Mouse (Mus musculus) thymus, adult 2 months (tissue): Measurements from ENCODE around the gene Tmf1. TPM values are rescaled to one million over a fixed set of nuclear protein-coding genes. Genes with fewer than 3 reads are reported as not detected.

Experiments used
- DNase-seq: peaks from one replicate; pipeline ENCODE4 v3.0.0; 2021
- H3K27ac ChIP-seq: fragments of 200-500 bp; 2 replicates; pipeline ENCODE4 v1.5.1; 2012; ENCODE audit warnings: low read length, control low read depth; ENCODE audit not compliant: control insufficient read depth, insufficient read depth
- H3K27me3 ChIP-seq: fragments of 200-500 bp; 2 replicates; pipeline ENCODE4 v1.6.1; 2012; ENCODE audit warnings: mild to moderate bottlenecking, low read length, moderate library complexity, mixed read lengths; ENCODE audit not compliant: control insufficient read depth, insufficient read depth
- H3K36me3 ChIP-seq: fragments of 200-500 bp; 2 replicates; pipeline ENCODE4 v1.6.1; 2012; ENCODE audit warnings: mild to moderate bottlenecking, low read length, moderate library complexity; ENCODE audit not compliant: control insufficient read depth, insufficient read depth
- H3K4me1 ChIP-seq: fragments of 200-500 bp; replicated peaks from 2 replicates; pipeline ENCODE4 v1.6.1; 2012; ENCODE audit warnings: low read length; ENCODE audit not compliant: control insufficient read depth, insufficient read depth
- H3K4me3 ChIP-seq: fragments of 200-500 bp; 2 replicates; pipeline ENCODE4 v1.5.1; 2012; ENCODE audit warnings: mild to moderate bottlenecking, low read length, control low read depth, moderate library complexity; ENCODE audit not compliant: control insufficient read depth, insufficient read depth
- CTCF ChIP-seq: fragments of 200-500 bp; IDR thresholded peaks from 2 replicates; pipeline ENCODE4 v1.5.1; 2012; ENCODE audit warnings: mild to moderate bottlenecking, control low read depth, low read length, moderate library complexity, borderline replicate concordance; ENCODE audit not compliant: control insufficient read depth, poor library complexity, insufficient read depth; ENCODE audit errors: extremely low read depth
- POLR2A ChIP-seq: fragments of 200-500 bp; IDR thresholded peaks from 2 replicates; pipeline ENCODE4 v1.6.1; 2012; ENCODE audit warnings: mild to moderate bottlenecking, low read length, control low read depth, moderate library complexity; ENCODE audit not compliant: control insufficient read depth, poor library complexity, insufficient read depth; ENCODE audit errors: extremely low read depth
- WGBS: fragments of 180-500 bp; shearing (Covaris S2); methylation state at CpG from one replicate; pipeline ENCODE4 v1.1.7; 2018; 5-methylcytosine and 5-hydroxymethylcytosine counted together
- polyA plus RNA-seq: library from polyadenylated mRNA; depleted of rRNA; stranded (reverse); fragments of >200 nt; gene quantifications from 2 replicates; pipeline ENCODE4 v1.2.3, GENCODE M21; 2012

The Tmf1 gene
- polyA plus RNA-seq, 1 experiment, result 3.9 TPM

DNA sequence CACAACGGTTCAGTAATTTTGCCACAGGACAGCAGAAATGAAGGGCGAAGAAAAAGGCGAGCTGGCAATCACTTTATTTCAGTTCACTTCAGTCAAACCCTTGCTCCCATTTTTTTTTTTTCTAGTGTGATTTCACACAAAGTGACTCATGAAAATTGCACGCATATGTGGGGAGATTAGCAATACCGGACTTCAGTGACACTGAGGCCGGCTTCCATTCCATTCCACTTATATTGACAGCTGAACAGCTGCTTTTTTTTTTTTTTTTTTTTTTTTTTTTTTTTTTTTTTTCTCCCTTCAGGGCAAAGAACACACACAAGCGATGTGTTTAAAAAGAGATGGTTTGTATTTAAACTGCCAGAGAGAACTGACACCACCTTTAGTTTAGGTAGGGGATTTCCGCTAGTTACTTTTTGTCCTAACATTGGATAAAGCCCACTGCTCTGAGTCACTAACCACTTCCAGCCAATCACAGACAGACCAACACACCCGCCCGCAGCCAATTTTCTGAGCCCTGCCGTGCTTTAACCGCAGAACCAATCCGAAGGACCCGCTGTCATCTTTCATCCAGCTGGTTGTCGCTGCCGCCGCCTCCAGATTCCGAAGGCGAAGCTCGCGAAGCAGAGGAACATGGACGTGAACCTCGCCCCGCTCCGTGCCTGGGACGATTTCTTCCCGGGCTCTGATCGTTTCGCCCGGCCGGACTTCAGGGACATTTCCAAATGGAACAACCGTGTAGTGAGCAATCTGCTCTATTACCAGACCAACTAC lies 31.5 kb upstream of the Tmf1 start, which contains the start of gene Arl6ip5:
Gene Arl6ip5, plus strand, starts transcription at position 499 of the 771 bp plus-strand sequence.
- Histone ChIP-seq H3K27ac (peak within 1 kb of the TSS; percentile 88), H3K4me3 (peak within 1 kb of the TSS; percentile 88), H3K4me1 (peaks cover 12% of the 10 kb centered on the region), H3K27me3 (no peaks in the 10 kb centered on the region), H3K36me3 (no peaks in the 10 kb centered on the region)
- peak; percentile 89 for DNase-seq
- TF ChIP-seq POLR2A, result peak; percentile 82
- no peak for TF ChIP-seq CTCF
- WGBS, result 7% methylated on average over 32 of the region's 32 CpGs

DNA sequence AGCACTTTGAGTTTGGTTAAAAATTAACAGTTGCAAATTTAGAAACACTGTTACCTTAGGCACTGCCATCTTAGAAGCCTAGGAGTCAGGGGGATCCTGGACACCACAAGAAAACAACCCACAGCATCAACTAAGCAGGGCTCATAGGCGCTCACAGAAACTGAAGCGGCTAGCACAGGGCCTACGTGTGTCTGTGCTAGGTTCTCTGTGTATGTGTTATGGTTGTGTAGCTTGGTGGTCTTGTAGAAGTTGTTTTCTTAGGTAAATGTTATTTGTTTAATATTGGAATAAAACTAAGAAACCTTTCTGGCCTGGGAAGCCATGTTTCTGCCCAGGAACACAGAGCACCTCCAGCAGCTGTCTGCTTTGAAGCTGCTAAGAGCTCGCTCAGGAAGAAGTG lies 30.8 kb upstream of the Tmf1 start:
- WGBS, result 70% methylated on average over 4 of the region's 4 CpGs
- no peak for DNase-seq
- peaks cover 12% of the 10 kb centered on the region for H3K4me1 ChIP-seq
- TF ChIP-seq POLR2A (no peak), CTCF (no peak)
- no peaks in the 10 kb centered on the region for H3K36me3 ChIP-seq
- peak overlapping the region; percentile 69 for H3K27ac ChIP-seq
- H3K27me3 ChIP-seq, result no peaks in the 10 kb centered on the region
- H3K4me3 ChIP-seq, result no peak overlapping the region

DNA sequence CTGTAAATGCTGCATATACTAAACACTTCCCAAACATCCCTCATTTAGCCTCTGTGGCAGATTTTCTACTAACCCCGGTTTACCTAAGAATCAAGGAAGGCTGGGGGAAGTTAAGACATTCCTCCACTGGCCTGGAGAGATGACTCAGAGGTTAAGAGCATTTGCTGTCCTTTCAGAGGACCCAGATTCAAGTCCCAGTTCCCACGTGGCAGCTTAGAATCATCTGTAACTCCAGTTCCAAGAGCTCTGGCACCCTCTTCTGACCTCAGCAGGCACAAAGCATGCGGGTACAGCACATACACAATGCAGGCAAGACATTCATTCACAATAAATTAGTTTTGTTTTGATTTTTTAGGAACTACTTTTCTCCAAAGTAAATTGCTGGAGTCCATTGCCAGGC lies 30.3 kb upstream of the Tmf1 start:
- TF ChIP-seq CTCF, result no peak
- TF ChIP-seq POLR2A, result no peak
- no peak overlapping the region for H3K4me3 ChIP-seq
- no peak overlapping the region for H3K27ac ChIP-seq
- peaks cover 15% of the 10 kb centered on the region for H3K4me1 ChIP-seq
- no peaks in the 10 kb centered on the region for H3K27me3 ChIP-seq
- no peak for DNase-seq
- 69% methylated on average over 3 of the region's 3 CpGs for WGBS
- H3K36me3 ChIP-seq, result no peaks in the 10 kb centered on the region

DNA sequence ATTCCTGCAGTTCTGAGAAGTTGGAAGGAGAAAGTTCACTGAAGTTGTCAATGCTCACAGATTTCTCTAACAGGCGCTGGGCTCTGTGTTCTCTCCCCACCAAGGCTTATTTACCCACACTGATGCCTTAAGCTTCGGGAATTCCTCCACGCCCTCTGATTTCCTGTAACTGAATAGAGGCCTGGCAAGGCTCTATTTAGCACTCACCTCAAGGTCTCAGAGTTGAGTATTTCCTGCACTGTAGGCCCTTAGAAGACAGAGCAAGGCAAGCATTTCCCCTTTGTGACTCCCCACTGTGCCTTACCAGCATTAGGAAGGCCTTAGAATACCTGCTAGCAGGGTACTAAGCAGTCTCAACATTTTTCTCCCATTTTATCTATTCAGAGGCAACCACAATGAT lies 29.5 kb upstream of the Tmf1 start:
- no peak for DNase-seq
- no peaks in the 10 kb centered on the region for H3K27me3 ChIP-seq
- H3K36me3 ChIP-seq, result no peaks in the 10 kb centered on the region
- H3K27ac ChIP-seq, result no peak overlapping the region
- no peak for TF ChIP-seq POLR2A
- no peak for TF ChIP-seq CTCF
- no peak overlapping the region for H3K4me3 ChIP-seq
- peaks cover 13% of the 10 kb centered on the region for H3K4me1 ChIP-seq
- 38% methylated on average over 3 of the region's 3 CpGs for WGBS

DNA sequence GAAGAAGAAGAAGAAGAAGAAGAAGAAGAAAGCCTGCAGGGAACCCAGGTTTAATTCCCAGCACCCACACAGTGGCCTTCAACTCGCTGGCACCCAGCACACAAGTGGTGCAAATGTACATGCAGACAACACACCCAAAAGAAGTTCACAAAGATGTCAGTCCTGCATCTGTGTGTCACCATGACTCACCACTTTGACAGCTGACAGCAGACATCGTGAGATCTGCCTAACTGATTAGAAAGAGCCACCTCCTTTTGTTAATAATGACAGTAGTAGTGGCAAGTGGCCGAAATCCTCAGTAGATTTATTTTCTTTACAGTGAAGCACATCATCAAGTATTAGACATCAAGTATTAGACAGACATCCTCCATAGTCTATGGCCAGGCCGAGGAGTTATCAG lies 28.2 kb upstream of the Tmf1 start:
- no peak overlapping the region for H3K27ac ChIP-seq
- no peak for TF ChIP-seq CTCF
- no peak for TF ChIP-seq POLR2A

DNA sequence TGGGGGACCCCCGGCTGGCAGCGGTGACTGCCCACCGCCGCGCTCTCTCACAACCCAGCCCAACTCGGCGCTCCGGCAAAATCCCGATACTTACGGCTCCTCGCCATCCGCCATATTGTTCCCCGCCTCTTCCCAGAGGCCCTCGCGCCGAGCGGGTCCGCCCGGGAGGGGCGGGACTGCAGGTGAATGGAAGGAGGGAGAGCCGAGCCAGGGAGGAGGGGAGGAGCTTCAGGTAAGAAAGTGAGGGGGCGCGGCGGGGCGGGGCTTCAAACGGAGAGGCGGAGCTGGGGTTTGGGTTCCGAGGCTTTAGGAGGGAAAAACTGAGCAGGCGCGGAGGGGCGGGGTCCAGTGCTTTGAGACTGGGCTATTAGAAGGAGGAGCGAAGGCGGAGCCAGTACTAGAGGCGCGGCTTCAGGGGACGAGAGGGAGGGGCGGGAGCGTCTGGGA lies 26.5 kb upstream of the Tmf1 start, which contains the start of gene Uba3:
Gene Uba3, minus strand, starts transcription at position 209 of the 447 bp plus-strand sequence.
- WGBS, result 1% methylated on average over 38 of the region's 38 CpGs

More for the DNA sequence above, 28.2 kb upstream of the Tmf1 start:
- Histone ChIP-seq H3K36me3 (no peaks in the 10 kb centered on the region), H3K27me3 (no peaks in the 10 kb centered on the region), H3K4me1 (peaks cover 8% of the 10 kb centered on the region), H3K4me3 (no peak overlapping the region)
- WGBS, result 61% methylated on average over 4 of the region's 4 CpGs
- no peak for DNase-seq

DNA sequence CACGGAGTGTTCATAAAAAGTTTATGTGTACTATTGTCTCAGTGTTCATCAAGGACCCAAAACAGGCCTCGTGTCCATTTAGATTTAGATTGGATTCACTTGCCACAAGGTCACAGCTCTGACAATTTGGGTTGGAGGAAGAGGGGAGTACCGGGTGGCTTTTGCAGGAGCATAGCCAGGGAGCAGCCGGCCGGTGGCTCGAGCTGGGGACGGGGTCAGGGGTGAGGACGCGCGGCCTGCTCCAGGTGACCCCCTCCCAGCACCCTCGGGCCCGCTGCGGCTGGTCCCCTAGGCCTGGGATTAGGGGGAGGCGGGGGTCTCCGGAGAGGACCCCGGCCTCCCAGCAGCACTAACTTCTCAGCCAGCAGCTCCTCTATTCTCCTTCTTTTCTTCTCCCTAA lies 26.0 kb upstream of the Tmf1 start:
- Histone ChIP-seq H3K4me1 (peaks cover 5% of the 10 kb centered on the region), H3K4me3 (peak overlapping the region; percentile 92), H3K27ac (peak overlapping the region; percentile 8; the same call in 1 of the 2 replicates), H3K27me3 (no peaks in the 10 kb centered on the region), H3K36me3 (no peaks in the 10 kb centered on the region; the same call in none of the 2 replicates)
- TF ChIP-seq POLR2A (no peak), CTCF (no peak)
- 2% methylated on average over 16 of the region's 16 CpGs for WGBS
- peak; percentile 49 for DNase-seq

More for the DNA sequence above, 26.5 kb upstream of the Tmf1 start, which contains the start of gene Uba3:
- TF ChIP-seq CTCF (0 out of 2 replicates have a peak, but pooled peaks have one; percentile 21), POLR2A (peak; percentile 84)
- DNase-seq, result peak; percentile 99
- Histone ChIP-seq H3K4me1 (peaks cover 5% of the 10 kb centered on the region), H3K36me3 (no peaks in the 10 kb centered on the region; the same call in none of the 2 replicates), H3K27me3 (no peaks in the 10 kb centered on the region), H3K27ac (peak within 1 kb of the TSS; percentile 8; the same call in 1 of the 2 replicates), H3K4me3 (peak within 1 kb of the TSS; percentile 92)
